Mouse (Mus musculus): ENCODE measurements at regions not wholly inside any gene's neighbourhood (a gene's known extent, or its start where the extent isn't known, plus 50 kb on each side); places are given as distances from the start of the nearest gene placed in this dataset.

DNA sequence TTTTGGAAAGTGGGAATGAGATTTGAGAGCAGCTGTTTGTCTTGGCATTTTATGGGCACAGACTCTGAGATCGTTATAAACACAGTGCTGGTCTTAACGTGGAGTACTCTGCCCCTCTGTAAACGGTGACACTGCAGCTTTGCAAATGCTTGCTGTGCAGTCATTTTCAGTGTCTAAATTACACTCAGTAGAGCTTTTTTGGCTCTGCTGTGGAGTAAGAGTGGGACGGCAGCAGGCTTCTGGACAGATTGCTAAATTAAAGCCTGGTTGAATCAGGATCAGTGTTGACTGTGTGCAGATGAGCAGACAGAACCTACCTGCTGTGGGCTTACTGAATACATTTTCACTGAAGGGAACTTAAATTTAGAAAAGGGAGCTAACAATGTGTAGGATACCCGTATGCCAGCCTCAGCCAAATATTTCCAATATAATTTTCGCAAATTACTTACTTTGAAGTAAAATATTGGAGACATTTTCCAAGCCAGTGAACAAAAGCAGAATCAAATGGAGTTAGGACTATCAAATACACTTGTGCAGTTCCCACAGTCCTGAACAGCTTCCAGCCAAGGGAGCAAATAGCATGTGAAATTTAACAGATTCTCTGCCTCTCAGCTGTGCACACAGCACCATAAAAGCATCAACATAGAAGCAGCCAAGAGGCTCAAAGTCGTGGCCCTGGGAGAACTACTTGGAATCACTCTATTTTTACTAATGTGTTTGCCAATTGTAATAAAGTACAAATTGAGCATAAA, 148.1 kb upstream of the Stac start:
- DNase-seq (ENCODE audit: low read depth): no peak

DNA sequence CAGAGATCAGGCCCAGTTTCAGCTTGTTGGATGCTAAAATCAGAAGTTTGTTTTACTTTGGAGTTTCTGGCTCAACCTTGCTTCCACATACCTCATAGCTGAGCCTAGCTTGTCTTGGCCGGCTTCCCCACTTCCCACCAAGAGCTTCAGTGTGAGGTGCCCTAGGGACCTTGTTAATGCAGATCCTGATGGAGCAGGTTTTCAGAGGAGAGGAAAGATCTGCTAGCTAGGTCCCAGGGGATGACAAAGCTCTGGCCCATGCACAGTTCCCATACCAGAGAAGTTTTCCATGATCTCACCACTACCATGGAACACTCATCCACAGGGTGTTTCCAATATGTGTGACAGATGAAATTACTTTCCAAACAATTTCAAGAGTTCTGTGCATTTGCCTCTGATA, 131.9 kb upstream of the Stac start:
- no peak for DNase-seq (ENCODE audit: low read depth)

DNA sequence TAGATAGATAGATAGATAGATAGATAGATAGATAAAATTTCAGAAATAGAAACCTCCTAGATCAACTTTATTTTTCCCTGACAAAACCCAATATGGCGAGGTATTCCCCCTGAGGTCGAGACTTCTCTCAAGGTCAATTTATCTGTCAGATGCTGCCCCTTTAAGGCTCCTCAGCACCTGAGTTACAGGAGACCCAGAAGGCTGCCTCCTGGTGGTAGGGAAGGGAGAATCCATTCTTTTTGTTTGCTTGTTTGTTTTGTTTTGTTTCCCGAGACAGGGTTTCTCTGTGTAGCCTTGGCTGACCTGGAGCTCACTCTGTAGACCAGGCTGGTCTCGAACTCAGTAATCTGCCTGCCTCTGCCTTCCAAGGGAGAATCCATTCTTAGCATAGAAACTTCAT, 127.3 kb upstream of the Stac start:
- peak; percentile 2 for DNase-seq (ENCODE audit: low read depth)

GRCm38 (mm10) chr9:111804931-111805330, 114.8 kb upstream of the Stac start:
- no peak for DNase-seq (ENCODE audit: low read depth)

DNA sequence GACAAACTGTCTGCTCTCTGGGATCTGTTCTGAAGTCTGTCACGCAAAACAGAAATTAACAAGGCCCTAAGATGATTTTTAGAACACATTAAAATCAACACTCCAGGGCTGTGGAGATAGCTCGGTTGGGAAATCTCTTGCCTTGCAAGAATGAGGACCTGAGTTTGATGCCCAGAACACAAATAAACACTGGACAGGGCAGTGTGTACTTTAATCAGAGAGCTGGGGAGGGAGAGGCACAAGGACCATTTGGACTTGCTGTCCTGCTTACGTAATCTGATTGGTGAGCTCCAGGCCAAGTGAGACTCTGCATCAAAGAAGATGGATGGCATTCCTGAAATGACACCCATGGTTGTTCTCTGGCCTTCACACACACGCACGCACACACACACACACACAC, 111.2 kb upstream of the Stac start:
- DNase-seq (ENCODE audit: low read depth): no peak

DNA sequence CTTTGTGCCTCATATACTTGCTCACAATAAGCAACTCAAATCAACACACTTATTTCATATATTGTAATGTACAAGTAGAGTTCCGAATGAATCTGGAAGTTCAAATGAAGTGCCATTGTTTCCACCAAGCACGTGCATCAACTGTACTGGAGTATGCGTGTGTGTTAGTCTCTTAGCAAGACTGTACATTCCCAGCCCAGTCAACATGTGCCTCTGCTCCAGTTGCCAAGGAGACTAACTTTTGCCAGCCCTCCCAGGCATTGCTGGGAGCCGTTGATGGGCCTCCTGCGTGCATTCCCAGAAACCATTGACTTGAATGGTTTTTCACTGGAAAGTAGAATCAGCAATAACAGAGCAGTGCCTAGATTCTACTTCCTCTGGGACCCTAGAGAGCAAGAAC, 110.7 kb upstream of the Stac start:
- no peak for DNase-seq (ENCODE audit: low read depth)

DNA sequence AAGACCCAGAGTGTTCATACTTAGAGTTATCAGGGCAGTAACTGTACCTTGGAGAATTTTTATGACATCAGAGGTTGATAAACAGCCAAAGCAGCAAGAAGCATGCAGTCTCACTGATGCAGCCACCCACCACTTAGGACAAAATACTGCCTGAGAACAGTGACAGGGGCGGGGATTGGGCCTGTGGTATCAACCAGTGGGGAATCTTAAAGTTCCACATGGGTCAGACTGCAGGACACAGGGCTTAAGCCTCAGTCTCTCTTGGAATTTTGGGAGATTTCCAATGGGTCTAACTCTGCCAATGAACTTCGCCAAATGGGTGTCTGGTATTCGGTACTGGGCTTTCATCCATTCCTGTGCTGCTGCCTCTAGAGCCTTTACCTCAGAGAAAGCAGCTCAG, 88.8 kb upstream of the Stac start:
- no peak for DNase-seq (ENCODE audit: low read depth)

DNA sequence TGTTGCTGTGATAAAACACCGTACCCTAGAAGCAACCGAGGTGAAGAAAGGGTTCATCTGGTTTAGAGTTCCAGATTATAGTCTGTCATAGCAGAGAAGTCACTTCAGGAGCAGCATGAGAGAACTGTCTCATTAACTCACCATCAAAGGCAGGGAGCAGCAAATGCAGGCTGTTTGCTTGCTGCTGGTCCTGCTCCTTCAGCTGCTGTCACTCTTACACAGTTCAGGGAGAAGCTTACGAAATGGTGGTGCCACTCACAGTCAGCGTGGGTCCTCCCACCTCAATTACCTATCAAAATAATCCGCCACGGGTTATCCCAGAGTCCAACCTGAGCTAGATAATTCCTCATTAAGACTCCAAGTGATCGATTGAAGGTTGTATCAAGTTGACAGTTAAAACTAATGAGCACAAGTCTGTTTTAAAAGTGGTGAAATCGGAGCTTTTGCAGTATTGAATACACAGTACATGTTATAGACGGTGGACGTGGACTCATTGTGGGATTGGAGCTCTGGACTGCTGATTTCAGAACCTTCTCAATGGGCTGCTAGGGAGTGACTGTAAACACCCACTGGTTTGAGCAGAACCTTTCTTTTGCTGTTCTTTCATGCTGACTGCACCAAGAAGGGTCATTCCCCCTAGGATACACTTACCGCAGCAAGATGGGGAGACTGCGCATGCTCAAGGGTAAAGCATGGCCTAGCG, 87.4 kb upstream of the Stac start:
- DNase-seq (ENCODE audit: low read depth): no peak

- no peak for DNase-seq (ENCODE audit: low read depth)
Measured at GRCm38 (mm10) chr9:111774229-111774628, 84.1 kb upstream of the Stac start.

DNA sequence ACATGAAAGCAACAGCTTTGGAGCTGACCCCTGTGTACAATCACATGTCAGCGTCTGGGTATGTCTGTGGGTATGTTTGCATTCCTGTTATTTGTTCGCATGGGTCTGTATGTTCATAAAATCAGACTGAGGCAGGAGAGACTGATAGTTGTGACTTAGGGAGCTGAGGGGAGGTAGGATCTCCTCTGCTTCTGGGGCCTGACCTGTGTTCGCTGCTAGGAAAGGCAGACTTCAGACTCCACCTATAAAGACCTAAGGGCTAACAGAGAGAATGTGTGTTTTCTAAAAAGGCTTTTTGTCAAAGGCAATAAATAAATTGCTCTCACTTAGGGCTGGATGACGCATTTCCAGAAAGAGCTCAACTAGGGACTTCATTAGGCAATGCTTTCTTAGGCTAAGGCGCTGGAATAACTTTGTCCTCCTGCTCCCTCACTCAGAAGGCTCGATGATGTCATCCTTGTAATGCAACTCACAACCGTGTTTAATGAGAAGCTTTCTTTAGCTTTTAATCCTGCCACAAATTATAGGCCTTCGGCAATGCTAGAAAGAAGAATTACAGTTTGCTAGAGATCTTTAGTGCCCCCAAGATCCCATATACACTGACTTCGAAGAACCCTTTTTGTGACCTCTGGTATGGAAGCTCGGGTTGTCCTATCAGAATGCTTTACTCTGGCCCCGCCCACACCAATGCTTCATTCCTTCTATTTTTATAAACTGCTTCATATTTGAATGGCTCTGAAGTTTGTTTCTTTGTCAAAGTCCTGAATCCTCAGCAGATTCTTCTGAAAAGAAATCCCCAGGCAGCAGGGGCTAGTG, 72.7 kb upstream of the Stac start:
- DNase-seq (ENCODE audit: low read depth): no peak

DNA sequence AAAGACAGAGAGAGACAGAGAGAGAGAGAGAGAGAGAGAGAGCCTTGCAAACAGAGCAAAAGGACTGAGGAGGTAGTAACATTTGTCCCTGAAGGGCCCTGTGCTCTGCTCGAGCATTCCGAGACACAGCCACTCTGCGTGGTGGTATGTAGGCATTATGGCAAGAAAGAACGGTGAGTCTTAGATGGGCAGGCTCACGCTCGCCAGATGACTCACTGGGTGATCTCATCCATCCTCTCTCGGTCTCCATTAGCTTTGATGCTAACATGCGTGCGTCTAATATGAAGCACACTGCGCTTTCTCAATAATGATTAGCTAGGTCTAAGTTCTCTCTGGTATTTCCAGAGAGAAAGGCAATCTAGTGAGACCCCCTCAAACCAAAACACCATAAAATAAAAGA, 65.1 kb upstream of the Stac start:
- no peak for DNase-seq (ENCODE audit: low read depth)

- no peak for DNase-seq (ENCODE audit: low read depth)
Measured at GRCm38 (mm10) chr9:111746151-111746550, 56.0 kb upstream of the Stac start.

GRCm38 (mm10) chr9:111745206-111745605, 55.1 kb upstream of the Stac start:
- DNase-seq (ENCODE audit: low read depth): no peak
